Mouse (Mus musculus): ENCODE data around the gene Man1c1. TPM values are rescaled to one million over a fixed set of nuclear protein-coding genes. Genes with fewer than 3 reads are reported as not detected.

Gene Man1c1
- polyA plus RNA-seq, 1 experiment from 2014 or later: 5.1 TPM

- Histone ChIP-seq H3K4me2 (no peak overlapping the region), H3K4me3 (no peak overlapping the region), H3K27me3 (no peaks in the 10 kb centered on the region), H3K9me3 (replicated peaks) (no peaks in the 10 kb centered on the region), H3K36me3 (peaks cover 5% of the 10 kb centered on the region; the same call in 1 of the 2 replicates), H3K4me1 (replicated peaks) (peaks cover 12% of the 10 kb centered on the region), H3K27ac (no peak overlapping the region), H3K9ac (no peak overlapping the region)
- no peak for ATAC-seq (replicated peaks; ENCODE audit: insufficient number of reproducible peaks, insufficient read depth, low FRiP score, low read depth)
- 89% methylated on average over 1 of the region's 1 CpGs for WGBS
Measured at GRCm38 (mm10) chr4:134586631-134587030, 117.5 kb downstream of the Man1c1 start.

DNA sequence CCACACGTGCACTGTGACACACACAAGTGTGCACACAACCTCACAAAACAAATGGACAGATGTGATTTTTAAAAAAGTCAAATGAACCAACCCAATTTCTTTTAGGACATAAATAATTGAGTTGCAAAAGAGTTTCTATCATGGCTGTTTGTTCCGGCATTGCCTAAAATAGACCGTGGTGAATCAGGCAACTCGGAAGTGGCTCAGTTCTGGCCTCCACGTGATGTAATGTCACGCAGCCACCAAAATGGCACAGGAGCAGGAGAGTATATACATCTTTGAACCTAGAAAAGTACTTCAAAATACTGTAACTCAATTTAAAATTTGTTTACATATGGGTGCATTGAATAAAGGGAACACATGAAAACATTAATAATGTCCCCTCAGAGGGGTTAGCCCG lies 118.0 kb downstream of the Man1c1 start:
- ATAC-seq (replicated peaks; ENCODE audit: insufficient number of reproducible peaks, insufficient read depth, low FRiP score, low read depth): no peak
- no peak overlapping the region for H3K27ac ChIP-seq
- no peaks in the 10 kb centered on the region for H3K27me3 ChIP-seq
- H3K4me1 ChIP-seq (replicated peaks): peaks cover 7% of the 10 kb centered on the region
- H3K4me2 ChIP-seq: no peak overlapping the region
- no peaks in the 10 kb centered on the region for H3K9me3 ChIP-seq (replicated peaks)
- no peak overlapping the region for H3K4me3 ChIP-seq
- no peak overlapping the region for H3K9ac ChIP-seq
- WGBS: 70% methylated on average over 7 of the region's 7 CpGs
- peaks cover 5% of the 10 kb centered on the region; the same call in 1 of the 2 replicates for H3K36me3 ChIP-seq

GRCm38 (mm10) chr4:134583513-134583912 lies 120.6 kb downstream of the Man1c1 start:
- no peaks in the 10 kb centered on the region for H3K27me3 ChIP-seq
- H3K4me2 ChIP-seq: no peak overlapping the region
- no peak overlapping the region for H3K9ac ChIP-seq
- no peak overlapping the region for H3K27ac ChIP-seq
- no peak overlapping the region for H3K4me3 ChIP-seq
- no peaks in the 10 kb centered on the region for H3K36me3 ChIP-seq
- peaks cover 25% of the 10 kb centered on the region for H3K4me1 ChIP-seq (replicated peaks)
- ATAC-seq (replicated peaks; ENCODE audit: insufficient number of reproducible peaks, insufficient read depth, low FRiP score, low read depth): no peak
- H3K9me3 ChIP-seq (replicated peaks): no peaks in the 10 kb centered on the region
- 64% methylated on average over 3 of the region's 3 CpGs for WGBS

- ATAC-seq (replicated peaks; ENCODE audit: insufficient number of reproducible peaks, insufficient read depth, low FRiP score, low read depth): no peak
- H3K4me1 ChIP-seq (replicated peaks): peaks cover 29% of the 10 kb centered on the region
- H3K9me3 ChIP-seq (replicated peaks): no peaks in the 10 kb centered on the region
- no peak overlapping the region for H3K27ac ChIP-seq
- H3K4me3 ChIP-seq: no peak overlapping the region
- H3K9ac ChIP-seq: no peak overlapping the region
- H3K36me3 ChIP-seq: no peaks in the 10 kb centered on the region
- H3K4me2 ChIP-seq: no peak overlapping the region
- H3K27me3 ChIP-seq: no peaks in the 10 kb centered on the region
- WGBS: 56% methylated on average over 8 of the region's 8 CpGs
Measured at GRCm38 (mm10) chr4:134581365-134581764, 122.7 kb downstream of the Man1c1 start.

DNA sequence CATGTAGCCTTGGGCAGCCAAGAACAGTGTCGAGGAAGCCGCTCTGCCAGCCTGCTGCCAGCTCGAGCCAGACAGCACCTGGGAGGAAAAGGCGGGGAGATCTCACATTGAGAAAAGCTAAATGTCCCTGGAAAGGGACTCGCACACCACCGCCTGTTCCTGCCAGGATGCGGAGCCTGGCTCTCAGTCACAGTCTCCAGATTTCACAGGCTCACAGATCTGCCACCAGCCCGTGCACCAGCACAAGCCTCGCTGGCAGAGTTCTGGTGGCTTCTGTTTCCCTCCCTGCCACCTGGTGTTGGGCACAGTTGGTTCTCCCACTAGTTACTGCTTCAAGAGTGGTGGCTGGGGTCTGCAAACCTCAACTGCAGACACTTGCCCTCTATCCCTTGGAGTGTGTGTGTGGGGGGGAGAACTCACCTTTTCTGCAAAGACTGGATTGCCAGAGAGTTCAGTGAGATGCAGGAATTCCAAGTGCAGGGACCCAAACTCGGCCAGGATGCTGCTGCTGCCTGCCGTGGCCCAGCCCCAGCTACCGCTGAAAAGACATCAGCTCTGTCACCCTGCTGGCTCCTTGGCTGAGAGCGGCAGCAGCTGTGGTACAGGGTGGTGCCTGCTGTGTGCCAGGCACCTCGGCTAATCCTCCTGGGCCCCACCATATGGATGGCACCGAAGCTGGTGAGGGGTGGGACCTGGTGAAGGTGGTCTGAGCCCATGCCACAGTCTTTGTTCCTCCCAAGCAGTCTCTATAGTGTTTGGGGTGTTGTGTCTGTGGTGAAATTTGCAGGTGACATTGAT lies 123.5 kb downstream of the Man1c1 start:
- Histone ChIP-seq H3K4me1 (replicated peaks) (peaks cover 29% of the 10 kb centered on the region), H3K27me3 (no peaks in the 10 kb centered on the region), H3K9me3 (replicated peaks) (no peaks in the 10 kb centered on the region), H3K36me3 (no peaks in the 10 kb centered on the region), H3K4me2 (no peak overlapping the region), H3K4me3 (no peak overlapping the region), H3K27ac (peak overlapping the region; percentile 87; the same call in 1 of the 2 replicates), H3K9ac (0 out of 2 replicates have a peak overlapping the region, but pooled peaks have one; percentile 7)
- ATAC-seq (replicated peaks; ENCODE audit: insufficient number of reproducible peaks, insufficient read depth, low FRiP score, low read depth): no peak
- 76% methylated on average over 15 of the region's 15 CpGs for WGBS

DNA sequence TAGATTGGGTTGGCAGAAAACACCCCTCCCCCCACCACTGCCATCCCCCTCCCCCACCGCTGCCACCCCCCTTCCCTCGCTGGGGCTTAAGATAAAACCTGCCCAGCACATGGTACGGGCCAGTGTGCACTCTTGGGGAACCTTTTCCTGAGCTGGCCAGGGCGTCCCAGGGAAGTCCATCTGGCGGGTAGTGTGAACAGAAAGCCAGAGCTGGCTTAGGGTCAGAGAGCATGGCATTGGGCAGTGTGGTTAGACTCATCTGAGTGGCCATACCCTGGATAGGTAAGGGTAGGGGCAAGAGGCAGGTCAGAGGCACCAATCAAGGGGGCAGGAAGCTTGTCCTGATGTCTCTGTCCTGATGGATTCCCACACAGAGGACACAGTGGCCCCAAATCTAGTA lies 124.5 kb downstream of the Man1c1 start:
- H3K36me3 ChIP-seq: peaks cover 7% of the 10 kb centered on the region; the same call in 1 of the 2 replicates
- peak overlapping the region; percentile 7; the same call in 1 of the 2 replicates for H3K9ac ChIP-seq
- peak overlapping the region; percentile 27 for H3K4me3 ChIP-seq
- 22% methylated on average over 5 of the region's 5 CpGs for WGBS
- H3K4me2 ChIP-seq: peak overlapping the region; percentile 55
- H3K4me1 ChIP-seq (replicated peaks): peaks cover 29% of the 10 kb centered on the region
- peak; percentile 62 for ATAC-seq (replicated peaks; ENCODE audit: insufficient number of reproducible peaks, insufficient read depth, low FRiP score, low read depth)
- no peaks in the 10 kb centered on the region for H3K27me3 ChIP-seq
- H3K9me3 ChIP-seq (replicated peaks): no peaks in the 10 kb centered on the region
- H3K27ac ChIP-seq: peak overlapping the region; percentile 87

DNA sequence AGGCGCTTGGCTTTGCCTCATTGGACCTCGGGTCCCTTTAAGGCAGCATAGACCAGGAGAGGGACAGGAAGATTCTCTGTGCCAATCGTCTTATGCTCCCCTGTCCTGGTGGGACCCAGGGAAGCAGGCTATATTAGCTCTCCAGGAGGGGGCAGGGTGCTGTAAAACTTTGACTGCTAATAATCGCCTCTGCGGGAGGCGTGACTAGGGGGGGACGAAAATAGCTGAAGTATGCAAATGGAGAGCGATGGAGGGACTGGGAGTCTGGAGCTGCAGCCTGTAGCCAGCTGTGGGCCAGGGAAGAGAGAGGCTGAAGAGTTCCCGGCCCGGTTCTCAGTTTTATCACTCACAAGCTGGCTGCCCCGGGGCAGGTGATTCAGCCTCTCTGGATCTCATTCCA lies 124.9 kb downstream of the Man1c1 start:
- Histone ChIP-seq H3K4me2 (peak overlapping the region; percentile 55), H3K9me3 (replicated peaks) (no peaks in the 10 kb centered on the region), H3K4me1 (replicated peaks) (peaks cover 29% of the 10 kb centered on the region), H3K9ac (no peak overlapping the region), H3K36me3 (peaks cover 7% of the 10 kb centered on the region; the same call in 1 of the 2 replicates), H3K27ac (peak overlapping the region; percentile 87), H3K27me3 (no peaks in the 10 kb centered on the region), H3K4me3 (peak overlapping the region; percentile 27)
- 9% methylated on average over 11 of the region's 11 CpGs for WGBS
- ATAC-seq (replicated peaks; ENCODE audit: insufficient number of reproducible peaks, insufficient read depth, low FRiP score, low read depth): peak; percentile 64

- Histone ChIP-seq H3K4me1 (replicated peaks) (peaks cover 29% of the 10 kb centered on the region), H3K9me3 (replicated peaks) (no peaks in the 10 kb centered on the region), H3K27ac (peak overlapping the region; percentile 87), H3K36me3 (peaks cover 7% of the 10 kb centered on the region; the same call in 1 of the 2 replicates), H3K9ac (no peak overlapping the region), H3K4me3 (0 out of 2 replicates have a peak overlapping the region, but pooled peaks have one; percentile 27), H3K27me3 (no peaks in the 10 kb centered on the region), H3K4me2 (peak overlapping the region; percentile 55)
- ATAC-seq (replicated peaks; ENCODE audit: insufficient number of reproducible peaks, insufficient read depth, low FRiP score, low read depth): peak; percentile 23; the same call in 1 of the 2 replicates
- 33% methylated on average over 5 of the region's 5 CpGs for WGBS
Measured at GRCm38 (mm10) chr4:134578407-134578806, 125.7 kb downstream of the Man1c1 start.

DNA sequence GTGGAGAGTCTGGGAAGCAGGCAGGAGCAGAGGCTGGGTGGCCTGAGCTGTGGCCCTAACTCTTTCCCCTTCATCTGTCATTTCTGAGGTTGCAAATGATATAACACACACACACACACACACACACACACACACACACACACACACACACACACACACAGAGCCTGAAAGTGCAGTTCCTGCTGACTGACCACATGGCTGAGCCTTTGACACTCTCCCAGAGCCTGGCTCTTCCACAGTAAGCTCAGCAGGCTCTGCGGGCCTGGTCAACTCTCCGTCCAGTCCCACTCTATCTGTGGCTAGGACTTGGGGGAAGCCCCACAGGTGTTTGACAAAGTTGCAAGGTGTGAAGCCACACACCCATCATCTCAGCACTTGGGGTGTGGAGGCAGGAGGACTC lies 126.8 kb downstream of the Man1c1 start:
- peaks cover 7% of the 10 kb centered on the region; the same call in 1 of the 2 replicates for H3K36me3 ChIP-seq
- peaks cover 24% of the 10 kb centered on the region for H3K4me1 ChIP-seq (replicated peaks)
- no peak overlapping the region for H3K9ac ChIP-seq
- no peak overlapping the region for H3K4me3 ChIP-seq
- no peak overlapping the region for H3K4me2 ChIP-seq
- no peak for ATAC-seq (replicated peaks; ENCODE audit: insufficient number of reproducible peaks, insufficient read depth, low FRiP score, low read depth)
- no peaks in the 10 kb centered on the region for H3K27me3 ChIP-seq
- H3K27ac ChIP-seq: no peak overlapping the region
- H3K9me3 ChIP-seq (replicated peaks): no peaks in the 10 kb centered on the region
- 77% methylated on average over 2 of the region's 2 CpGs for WGBS

- Histone ChIP-seq H3K9me3 (replicated peaks) (no peaks in the 10 kb centered on the region), H3K4me2 (no peak overlapping the region), H3K27ac (no peak overlapping the region), H3K27me3 (no peaks in the 10 kb centered on the region), H3K9ac (no peak overlapping the region), H3K4me1 (replicated peaks) (peaks cover 24% of the 10 kb centered on the region), H3K36me3 (peaks cover 7% of the 10 kb centered on the region; the same call in 1 of the 2 replicates), H3K4me3 (no peak overlapping the region)
- WGBS: 53% methylated on average over 11 of the region's 11 CpGs
- ATAC-seq (replicated peaks; ENCODE audit: insufficient number of reproducible peaks, insufficient read depth, low FRiP score, low read depth): no peak
Measured at GRCm38 (mm10) chr4:134575486-134575885, 128.6 kb downstream of the Man1c1 start.

- H3K27me3 ChIP-seq: no peaks in the 10 kb centered on the region
- 0 out of 2 replicates have a peak, but pooled peaks cover under 1% of the 10 kb centered on the region for H3K4me1 ChIP-seq (replicated peaks)
- no peak overlapping the region for H3K4me3 ChIP-seq
- H3K9ac ChIP-seq: no peak overlapping the region
- H3K4me2 ChIP-seq: no peak overlapping the region
- 83% methylated on average over 24 of the region's 24 CpGs for WGBS
- H3K27ac ChIP-seq: no peak overlapping the region
- no peak for ATAC-seq (replicated peaks; ENCODE audit: insufficient number of reproducible peaks, insufficient read depth, low FRiP score, low read depth)
- no peaks in the 10 kb centered on the region for H3K9me3 ChIP-seq (replicated peaks)
- H3K36me3 ChIP-seq: peaks cover 7% of the 10 kb centered on the region; the same call in 1 of the 2 replicates
Measured at GRCm38 (mm10) chr4:134572449-134573300, 131.4 kb downstream of the Man1c1 start.

Measured in heart, embryonic 15.5 days (tissue).